Mouse (Mus musculus) brain, embryonic 14.5 days (tissue): ENCODE measurements around the gene Plac9a.

ENCODE experiments used
- CTCF ChIP-seq: fragments of 200-500 bp; IDR thresholded peaks from 2 replicates; pipeline ENCODE4 v1.5.1; 2012; ENCODE audit warnings: inconsistent platforms, mild to moderate bottlenecking, moderate library complexity, borderline replicate concordance; ENCODE audit not compliant: insufficient read depth, insufficient read length; ENCODE audit errors: extremely low read depth
- POLR2A ChIP-seq: fragments of 200-500 bp; IDR thresholded peaks from 2 replicates; pipeline ENCODE4 v1.6.1; 2012; ENCODE audit warnings: mild to moderate bottlenecking, inconsistent platforms, borderline replicate concordance; ENCODE audit not compliant: poor library complexity, insufficient read depth, insufficient read length, severe bottlenecking; ENCODE audit errors: extremely low read depth

GRCm38 (mm10) chr14:25838411-25838810 is 64.5 kb downstream of the Plac9a start:
- no peak for TF ChIP-seq CTCF
- TF ChIP-seq POLR2A, result no peak
